Mouse (Mus musculus) bone marrow macrophage, adult 2 months (primary cell): ENCODE data around the gene Ripor3.

Experiments used
- CTCF ChIP-seq: IDR thresholded peaks from 2 replicates; pipeline ENCODE4 v1.5.1; 2012; ENCODE audit warnings: low read depth, mild to moderate bottlenecking, low read length, moderate library complexity
- POLR2A ChIP-seq: IDR thresholded peaks from 2 replicates; pipeline ENCODE4 v1.6.1; 2012; ENCODE audit warnings: mild to moderate bottlenecking, low read depth, low read length, borderline replicate concordance

DNA sequence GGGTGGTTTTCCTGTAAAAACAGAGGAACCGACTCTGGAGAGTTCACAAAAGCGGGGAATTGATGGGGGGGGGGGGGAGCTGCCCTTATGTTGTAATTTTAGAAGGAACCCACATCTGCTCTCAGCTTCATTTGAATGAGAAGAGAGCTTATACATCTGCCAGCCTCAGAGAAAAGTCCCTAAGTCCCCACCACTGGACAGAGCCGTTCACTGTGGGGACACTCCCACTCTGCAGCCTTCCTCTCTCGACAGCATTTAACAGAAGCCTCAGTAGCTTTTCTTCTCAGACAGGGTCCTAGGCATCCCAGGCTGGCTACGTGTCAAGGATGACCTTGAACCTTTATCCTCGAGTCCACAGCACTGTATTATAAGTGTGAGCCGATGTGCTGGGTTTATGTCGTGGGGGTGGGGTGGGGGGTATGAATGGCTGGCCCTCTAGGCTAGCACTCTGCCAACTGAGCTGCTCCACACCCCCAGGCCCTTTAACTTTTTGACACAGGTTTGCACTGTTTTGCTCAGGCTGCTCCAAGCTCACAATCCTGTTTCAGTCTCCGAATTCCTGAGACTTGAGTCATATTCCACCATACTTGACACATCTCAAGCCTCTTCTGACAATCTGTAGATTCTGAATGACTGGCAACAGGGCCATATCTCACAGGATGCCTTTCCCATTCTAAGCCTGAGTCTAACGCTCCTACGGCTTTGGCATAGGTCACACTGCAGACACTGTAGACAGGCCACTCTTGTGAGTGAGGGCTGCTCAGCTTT, 70.6 kb downstream of the Ripor3 start:
- TF ChIP-seq CTCF (no peak), POLR2A (no peak)
